Mouse (Mus musculus) left cerebral cortex, postnatal 14 days (tissue): ENCODE measurements around the gene Raet1d. TPM values are rescaled to one million over a fixed set of nuclear protein-coding genes. Genes with fewer than 3 reads are reported as not detected.
"Not testable (repeated sequence)": the region's sequence is repeated elsewhere in the genome, so short reads cannot be mapped to it uniquely, and the experiment has no call there.

Experiments
- DNase-seq, 2 experiments: peaks; one replicate each; pipeline ENCODE4 v3.0.0; 2021 to 2022; ENCODE audit warnings: low spot score in 2 of 2, mixed read lengths in 1 of 2
- intact Hi-C: fragments of 180-260 bp; cut with DNase I; formaldehyde crosslinking; loops from one replicate; pipeline ENCODE4 v1.15.1; 2025
- long read RNA-seq, 2 experiments: library from polyadenylated mRNA; stranded (forward); transcript quantifications; one replicate each; pipeline ENCODE4 v2.0.0; 2021
- total RNA-seq, 2 experiments: library from RNA; stranded (reverse); gene quantifications; 2 replicates each; pipeline ENCODE4 v1.2.3; 2021

Raet1d gene
- not detected for total RNA-seq
- long read RNA-seq, experiment 1, result 0 reads
- long read RNA-seq, experiment 2, result 0 reads

GRCm38 (mm10) chr10:22360252-22360651, at the start of gene Raet1d:
Gene Raet1d, plus strand, starts transcription at chr10:22360552.
- intact Hi-C loops, DNase-seq: not testable (repeated sequence)

DNA sequence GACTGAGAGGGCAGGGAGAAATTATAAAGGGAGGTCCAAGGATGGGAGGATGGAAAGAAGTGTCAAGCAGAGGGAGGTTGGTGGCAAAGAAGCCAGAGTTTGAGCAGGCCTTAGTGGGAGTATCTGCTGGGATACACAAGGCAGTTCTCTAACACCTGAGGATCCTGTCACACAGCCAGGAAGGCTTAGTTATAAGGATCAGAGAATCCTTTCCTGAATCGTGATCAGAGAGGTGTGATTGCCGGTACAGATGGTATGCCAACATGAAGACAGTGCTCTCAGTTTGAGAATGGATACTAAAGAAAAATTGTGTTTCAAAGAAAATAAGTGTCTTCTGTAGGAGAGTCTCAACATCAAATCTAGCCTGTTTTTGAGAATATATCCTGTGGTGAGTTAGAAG, 37.5 kb upstream of the Raet1d start:
- intact Hi-C loops, result no loop called here
- peak in 1 of 2 experiments; percentile 6 for DNase-seq

DNA sequence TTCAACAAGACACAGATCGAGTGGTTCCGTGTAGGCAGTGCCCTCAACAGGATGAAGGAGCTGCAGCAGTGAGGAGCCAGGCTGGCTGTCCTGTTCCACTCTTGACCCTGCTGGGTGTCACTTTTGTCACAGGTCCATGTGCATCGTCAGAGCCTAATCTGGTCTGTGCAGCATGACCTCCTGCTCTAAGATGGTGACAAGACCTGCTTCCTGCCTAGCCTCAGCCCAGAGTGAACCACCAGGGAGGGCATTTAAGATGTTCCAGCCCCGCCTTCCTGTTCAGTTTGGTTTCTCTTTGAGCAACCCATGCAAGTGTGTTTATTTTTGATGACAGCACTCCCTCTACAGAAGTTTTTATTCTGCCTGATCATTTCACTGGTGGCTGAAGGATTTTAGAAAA, 14.6 kb upstream of the Raet1d start:
- intact Hi-C loops, DNase-seq: not testable (repeated sequence)

DNA sequence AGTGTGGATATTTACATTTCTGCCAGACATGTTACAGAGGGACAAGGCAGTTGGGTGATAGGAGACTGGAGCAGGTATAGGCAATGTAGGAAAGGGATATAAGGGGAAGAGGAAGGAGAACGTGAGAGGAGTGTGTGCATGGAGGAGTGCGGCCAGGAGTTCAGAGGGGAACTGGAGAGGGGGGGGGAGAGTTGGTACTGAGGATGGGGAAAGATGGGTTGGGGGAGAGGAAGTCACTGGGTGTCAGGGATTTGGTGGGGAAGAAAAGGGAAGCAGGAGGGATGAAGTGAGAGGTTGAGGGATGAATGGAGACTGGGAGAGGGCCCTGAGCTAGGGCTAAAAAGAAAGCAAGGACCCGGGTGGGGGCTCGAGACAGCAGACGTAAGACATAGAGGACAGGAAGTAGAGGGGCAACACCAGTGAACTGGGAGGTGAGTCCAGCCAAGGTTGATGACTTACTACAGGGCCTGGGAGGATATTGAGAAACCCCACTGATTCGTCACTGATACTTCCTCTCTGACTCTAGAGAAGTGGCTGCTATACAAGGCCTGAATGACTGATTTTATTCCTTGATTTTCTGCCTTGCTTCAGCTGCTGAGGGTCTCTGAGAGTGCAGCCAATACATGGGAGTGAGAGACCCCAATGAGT, 6.7 kb upstream of the Raet1d start:
- DNase-seq, intact Hi-C loops: not testable (repeated sequence)

GRCm38 (mm10) chr10:22354196-22354574, 6.2 kb upstream of the Raet1d start:
- DNase-seq, intact Hi-C loops: not testable (repeated sequence)

GRCm38 (mm10) chr10:22357373-22357772, 3.0 kb upstream of the Raet1d start:
- DNase-seq, intact Hi-C loops: not testable (repeated sequence)

DNA sequence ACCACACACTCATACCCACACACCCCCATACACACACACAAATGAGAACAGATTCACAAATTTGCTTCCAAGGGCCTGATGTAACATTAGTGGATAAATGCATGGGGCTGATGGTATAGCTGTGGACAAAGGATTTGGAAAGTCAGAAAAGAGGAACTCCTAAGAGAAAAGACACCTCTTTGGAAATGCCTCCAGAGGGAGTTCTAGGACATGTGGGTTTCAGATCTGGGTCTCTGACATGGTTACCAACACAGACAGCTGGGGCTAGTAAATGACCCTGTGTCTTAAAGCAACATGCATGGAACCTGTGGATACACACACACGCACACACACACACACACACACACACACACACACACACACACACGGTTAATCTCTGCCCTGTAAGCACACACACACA, 605 bp downstream of the Raet1d start:
- DNase-seq, intact Hi-C loops: not testable (repeated sequence)

GRCm38 (mm10) chr10:22361415-22362352, 1.3 kb downstream of the Raet1d start:
- peak in 1 of 2 experiments; percentile 2 for DNase-seq
- intact Hi-C loops, result not testable (repeated sequence)

GRCm38 (mm10) chr10:22362466-22362865, 2.1 kb downstream of the Raet1d start:
- intact Hi-C loops, DNase-seq: not testable (repeated sequence)

- DNase-seq, intact Hi-C loops: not testable (repeated sequence)
Observed at GRCm38 (mm10) chr10:22364915-22365314, 4.6 kb downstream of the Raet1d start.

DNA sequence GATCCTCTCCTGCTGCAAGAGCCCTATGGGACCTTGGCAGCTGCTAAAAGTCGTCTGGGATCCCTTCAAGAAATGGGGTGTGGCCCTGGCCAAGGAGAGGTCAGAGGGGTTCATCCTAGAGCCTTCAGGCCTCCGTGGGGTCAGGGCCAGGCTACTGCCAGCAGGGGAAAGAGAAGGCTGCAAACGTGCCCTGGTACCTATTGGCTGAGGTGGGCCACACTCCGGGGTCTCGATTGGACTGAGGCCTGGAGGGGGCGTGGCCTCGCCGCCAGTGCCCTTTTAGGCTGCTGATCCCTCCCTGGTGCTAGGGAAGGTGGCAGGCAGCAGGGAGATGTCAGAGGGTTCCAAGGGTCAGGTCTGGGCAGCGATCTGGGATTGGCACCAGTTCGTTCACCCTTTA, 20.9 kb downstream of the Raet1d start:
- DNase-seq, result not testable (repeated sequence)

DNA sequence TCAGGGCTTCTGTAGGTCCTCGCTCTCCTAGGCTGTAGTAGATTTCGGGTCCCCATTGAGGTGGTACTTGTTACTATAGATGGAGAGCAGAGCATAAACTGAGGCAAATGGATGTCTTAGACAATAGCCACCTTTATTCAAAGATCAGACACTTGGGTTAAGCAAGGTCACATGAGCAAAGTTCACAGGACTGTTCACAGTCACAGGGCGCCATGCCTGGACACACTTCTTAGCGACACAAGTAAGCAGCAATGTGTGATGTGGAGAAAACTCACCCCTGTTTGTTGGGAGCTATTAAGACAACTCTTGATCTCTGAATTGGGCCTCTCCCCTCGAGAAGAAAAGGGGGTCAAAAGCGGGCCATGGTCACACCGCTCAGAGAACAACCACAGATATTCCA, 29.8 kb downstream of the Raet1d start:
- intact Hi-C loops, result not testable (repeated sequence)

More for the DNA sequence above, 20.9 kb downstream of the Raet1d start:
- intact Hi-C loops, result not testable (repeated sequence)

GRCm38 (mm10) chr10:22391616-22392015, 31.3 kb downstream of the Raet1d start:
- DNase-seq, intact Hi-C loops: not testable (repeated sequence)

More for the DNA sequence above, 29.8 kb downstream of the Raet1d start:
- not testable (repeated sequence) for DNase-seq

GRCm38 (mm10) chr10:22393028-22393824, 32.9 kb downstream of the Raet1d start:
- intact Hi-C loops, result not testable (repeated sequence)
- peak in 1 of 2 experiments; percentile 2 for DNase-seq

DNA sequence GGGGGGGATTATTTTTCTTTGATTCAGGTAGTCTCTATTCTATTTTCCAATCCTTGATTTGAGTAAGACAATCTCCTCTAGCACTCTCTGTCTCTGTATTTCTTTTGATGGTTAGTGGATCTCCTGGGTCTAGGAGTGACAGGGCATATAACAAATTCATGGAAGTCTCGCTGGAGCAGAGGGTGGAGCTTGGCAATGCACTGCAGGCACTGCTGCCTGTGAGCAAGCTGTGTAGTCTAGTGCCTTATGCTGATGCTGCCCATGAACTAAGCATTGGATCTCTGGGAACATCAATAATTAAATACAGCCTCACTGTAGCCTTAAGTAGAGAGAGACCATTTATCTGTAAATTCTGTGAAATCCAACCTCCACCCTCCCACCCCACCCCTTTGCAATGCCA, 36.3 kb downstream of the Raet1d start:
- intact Hi-C loops, DNase-seq: not testable (repeated sequence)

GRCm38 (mm10) chr10:22402225-22402917, 42.0 kb downstream of the Raet1d start:
- peak; percentile 12 to 14 for DNase-seq
- intact Hi-C loops, result not testable (repeated sequence)

DNA sequence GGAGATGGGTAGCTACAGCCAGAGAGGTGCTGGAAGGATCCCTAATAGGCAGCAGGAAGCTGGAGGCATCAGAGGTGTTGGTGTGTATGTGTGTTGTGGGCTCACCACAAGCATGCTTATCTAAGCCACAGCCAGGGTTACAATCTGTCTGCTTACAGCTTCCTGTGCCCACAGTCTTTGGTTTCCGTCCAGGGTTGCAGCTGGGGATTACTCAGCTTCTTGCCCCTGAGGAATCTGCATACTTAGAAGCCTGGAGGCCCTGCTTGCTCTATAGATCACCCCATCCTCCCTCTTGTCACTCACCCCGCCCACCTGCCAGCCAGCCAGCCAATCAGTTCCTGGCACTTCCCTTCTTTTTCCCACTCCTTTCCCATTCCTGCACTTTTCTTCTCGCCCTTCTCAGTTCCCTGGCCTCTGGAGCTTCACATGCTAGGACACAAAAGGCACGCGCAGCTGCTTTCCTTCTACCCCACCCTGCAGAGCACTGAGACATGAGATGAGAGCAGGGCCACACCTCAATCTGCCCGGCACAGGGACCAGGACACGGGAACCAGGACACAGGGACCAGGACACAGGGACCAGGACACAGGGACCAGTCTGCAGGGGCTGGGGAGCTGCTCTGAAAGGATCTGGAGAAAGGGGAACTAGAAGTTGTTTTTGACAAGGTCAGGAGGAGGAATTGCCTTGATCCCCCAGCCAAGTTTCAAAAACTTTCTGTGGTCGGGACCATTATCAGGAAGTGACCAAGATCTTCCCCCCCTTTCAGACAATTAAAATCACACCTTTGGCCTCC, 53.5 kb downstream of the Raet1d start:
- intact Hi-C loops, result not testable (repeated sequence)
- peak; percentile 7 to 15 for DNase-seq
